Mouse (Mus musculus): ENCODE measurements around the gene Gipc2.
"Not testable (repeated sequence)": the region's sequence is repeated elsewhere in the genome, so short reads cannot be mapped to it uniquely, and the experiment has no call there.

Gipc2 gene

GRCm38 (mm10) chr3:152155296-152155948, 10.6 kb downstream of the Gipc2 start:
- intact Hi-C loops (cut with DNase I), result no loop called here

- intact Hi-C loops (cut with DNase I), result no loop called here
These were observed 11.9 kb downstream of the Gipc2 start for GRCm38 (mm10) chr3:152154095-152154494.

GRCm38 (mm10) chr3:152153152-152153551, 12.9 kb downstream of the Gipc2 start:
- intact Hi-C loops (cut with DNase I), result no loop called here

GRCm38 (mm10) chr3:152152483-152152804, 13.6 kb downstream of the Gipc2 start:
- intact Hi-C loops (cut with DNase I), result no loop called here

- intact Hi-C loops (cut with DNase I), result no loop called here
These were observed 14.1 kb downstream of the Gipc2 start for GRCm38 (mm10) chr3:152151725-152152482.

- intact Hi-C loops (cut with DNase I), result no loop called here
These were observed 16.2 kb downstream of the Gipc2 start for GRCm38 (mm10) chr3:152149863-152150262.

GRCm38 (mm10) chr3:152149449-152149848, 16.6 kb downstream of the Gipc2 start:
- intact Hi-C loops (cut with DNase I), result no loop called here

- intact Hi-C loops (cut with DNase I), result no loop called here
These were observed 18.8 kb downstream of the Gipc2 start for GRCm38 (mm10) chr3:152147085-152147831.

GRCm38 (mm10) chr3:152145186-152145585, 20.8 kb downstream of the Gipc2 start:
- intact Hi-C loops (cut with DNase I), result no loop called here

GRCm38 (mm10) chr3:152142989-152143695, 22.9 kb downstream of the Gipc2 start:
- intact Hi-C loops (cut with DNase I), result no loop called here

- intact Hi-C loops (cut with DNase I), result no loop called here
These were observed 23.9 kb downstream of the Gipc2 start for GRCm38 (mm10) chr3:152142146-152142545.

GRCm38 (mm10) chr3:152139308-152139707, 26.7 kb downstream of the Gipc2 start:
- intact Hi-C loops (cut with DNase I), result not testable (repeated sequence)

- intact Hi-C loops (cut with DNase I), result not testable (repeated sequence)
These were observed 29.9 kb downstream of the Gipc2 start for GRCm38 (mm10) chr3:152136106-152136505.

GRCm38 (mm10) chr3:152133621-152134020, 32.4 kb downstream of the Gipc2 start:
- intact Hi-C loops (cut with DNase I), result no loop called here

GRCm38 (mm10) chr3:152130963-152131362, 35.1 kb downstream of the Gipc2 start:
- intact Hi-C loops (cut with DNase I), result no loop called here

- intact Hi-C loops (cut with DNase I), result not testable (repeated sequence)
These were observed 36.6 kb downstream of the Gipc2 start for GRCm38 (mm10) chr3:152129426-152129825.

- intact Hi-C loops (cut with DNase I), result no loop called here
These were observed 37.4 kb downstream of the Gipc2 start for GRCm38 (mm10) chr3:152128631-152129030.

GRCm38 (mm10) chr3:152127144-152127543, 38.9 kb downstream of the Gipc2 start:
- intact Hi-C loops (cut with DNase I), result no loop called here

GRCm38 (mm10) chr3:152122720-152123119, 43.3 kb downstream of the Gipc2 start:
- intact Hi-C loops (cut with DNase I), result no loop called here

- intact Hi-C loops (cut with DNase I), result no loop called here
These were observed 43.9 kb downstream of the Gipc2 start for GRCm38 (mm10) chr3:152122101-152122500.

- intact Hi-C loops (cut with DNase I), result no loop called here
These were observed 44.6 kb downstream of the Gipc2 start for GRCm38 (mm10) chr3:152121169-152122009.
